Mouse (Mus musculus) cerebellum, adult 9-10 months (tissue): ENCODE data around the gene Fam213a.

ENCODE experiments used
- DNase-seq: peaks from one replicate; pipeline ENCODE4 v3.0.0; 2022

Gene Fam213a

DNA sequence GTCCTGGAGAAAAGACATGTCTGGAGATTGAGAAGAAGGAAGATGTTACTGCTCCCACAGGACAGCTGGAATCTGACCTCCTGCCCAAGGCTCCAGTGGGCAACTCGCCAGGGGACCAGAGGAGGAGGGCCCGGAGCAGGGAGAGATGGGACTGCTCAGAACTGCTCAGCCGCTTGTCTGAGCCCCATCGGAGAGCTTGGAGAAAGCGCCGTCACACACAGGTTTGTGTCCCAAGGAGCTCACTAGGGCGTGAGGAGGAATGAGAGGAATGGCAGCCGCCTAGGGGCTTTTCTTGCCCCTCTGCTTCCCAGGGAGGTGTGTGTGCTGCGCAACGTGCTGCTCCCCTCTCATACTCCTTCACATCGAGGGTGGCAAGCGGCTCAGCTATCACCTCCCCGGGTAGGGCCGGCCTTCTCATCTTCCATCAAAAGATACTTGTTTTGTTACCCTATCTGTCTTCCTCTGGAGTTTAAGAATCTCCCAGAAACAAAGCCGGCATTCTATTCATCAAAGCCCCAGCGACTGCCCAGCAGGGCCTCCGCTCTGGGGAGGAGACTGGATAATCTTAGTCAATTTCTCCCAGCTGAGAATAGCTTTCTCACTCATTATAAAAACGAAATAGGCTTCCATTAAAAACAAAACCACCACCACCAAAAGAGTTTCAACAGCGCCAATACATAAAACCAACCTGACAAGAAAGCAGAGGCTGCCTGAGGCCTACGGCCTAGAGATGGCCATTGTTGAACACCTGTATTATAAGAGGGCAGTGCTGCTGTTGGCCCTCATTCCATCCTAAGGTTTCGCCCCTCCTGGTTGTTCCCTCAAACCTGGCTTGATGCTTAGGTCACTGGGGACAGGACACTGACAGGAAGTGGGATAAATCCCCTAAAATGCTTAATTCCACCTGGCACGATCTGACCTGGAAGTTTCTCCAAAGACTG lies 9.1 kb downstream of the Fam213a start:
- no peak for DNase-seq

DNA sequence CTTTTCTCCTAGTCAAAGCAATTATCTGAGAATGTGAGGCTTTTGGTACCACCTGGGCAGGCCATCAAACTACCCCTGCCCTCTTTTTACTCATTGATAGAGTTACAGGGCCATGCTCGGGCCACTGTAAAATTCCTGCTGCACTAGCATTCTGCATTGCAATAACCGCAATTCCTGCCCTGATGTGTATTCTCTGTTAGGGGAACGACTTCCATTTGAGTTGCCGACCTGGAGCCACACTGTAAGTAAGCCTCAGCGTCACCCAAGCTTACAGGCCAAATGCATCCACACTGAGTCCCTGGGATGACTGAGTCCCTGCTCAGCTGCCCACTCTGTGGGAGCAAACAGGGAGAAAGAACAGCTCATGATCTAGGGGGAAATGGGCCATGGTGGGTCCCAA lies 12.0 kb downstream of the Fam213a start:
- DNase-seq: no peak

DNA sequence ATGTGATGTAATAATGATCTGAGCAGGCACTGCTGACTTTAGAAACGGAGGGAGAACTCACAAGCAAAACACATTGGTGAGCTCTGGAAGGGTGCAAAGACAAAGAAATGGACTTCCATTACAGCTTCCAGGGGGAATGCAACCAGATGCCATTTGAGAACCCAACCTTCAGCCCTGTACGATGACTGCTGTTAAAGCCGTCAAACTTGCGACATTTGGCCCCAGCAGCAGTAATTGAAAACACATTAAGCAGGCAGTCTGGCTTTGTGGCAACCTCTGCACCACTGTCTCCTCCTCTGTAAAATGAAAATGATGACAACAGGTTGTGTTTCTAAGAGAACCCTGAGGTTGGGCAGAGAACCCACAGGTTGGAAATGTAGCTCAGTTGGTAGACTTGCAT lies 12.8 kb downstream of the Fam213a start:
- no peak for DNase-seq

DNA sequence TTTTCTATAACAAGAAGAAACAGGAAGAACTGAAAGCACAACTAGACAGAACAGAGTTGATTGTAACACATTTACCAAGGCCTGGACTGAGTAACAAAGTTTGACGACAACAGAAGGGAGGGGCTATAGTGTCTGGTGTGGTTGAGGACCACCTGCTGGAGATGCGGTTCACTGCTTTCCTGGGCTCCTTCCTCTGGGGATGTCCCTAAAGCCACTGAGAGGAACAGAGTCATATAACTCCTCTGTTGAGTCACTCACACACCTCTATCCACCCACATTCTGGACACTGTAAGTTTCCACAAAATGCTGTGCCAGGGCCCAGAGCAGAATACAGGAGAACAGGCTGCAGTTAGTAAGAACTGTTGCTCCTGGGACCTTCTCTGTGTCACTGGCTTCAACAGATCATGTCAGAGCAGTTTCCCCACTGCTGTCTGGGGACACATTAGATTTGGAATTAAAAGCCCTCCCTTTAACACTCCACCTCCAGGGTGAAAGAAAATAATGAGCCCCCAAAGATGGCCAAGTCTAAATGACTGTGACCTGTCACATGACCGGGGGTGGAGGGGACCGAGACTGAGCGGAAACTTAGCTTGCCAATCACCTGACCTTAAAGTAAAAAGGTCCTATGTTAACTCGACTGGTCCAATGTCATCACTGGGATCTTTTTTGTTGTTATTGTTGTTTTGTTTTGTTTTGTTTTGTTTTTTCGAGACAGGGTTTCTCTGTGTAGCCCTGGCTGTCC lies 13.5 kb downstream of the Fam213a start:
- DNase-seq: no peak

DNA sequence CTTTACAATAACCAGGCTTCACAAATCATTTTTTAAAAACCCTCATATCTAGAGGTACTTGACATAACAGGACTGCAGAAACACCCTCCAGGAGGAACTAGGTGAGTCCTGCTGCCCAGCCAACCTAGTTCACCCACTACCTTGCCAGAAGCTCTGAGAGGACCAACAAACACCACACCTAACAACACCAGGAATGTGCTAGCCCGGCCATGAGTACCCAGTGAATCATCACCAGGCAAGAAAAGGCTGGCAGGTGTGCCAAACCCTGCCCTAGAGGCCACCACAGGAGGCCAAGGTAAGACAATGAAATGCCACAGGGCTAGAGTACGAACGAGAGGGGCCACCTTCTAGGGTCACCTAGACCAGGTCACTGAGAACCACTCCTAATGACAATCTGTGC lies 17.4 kb downstream of the Fam213a start:
- no peak for DNase-seq

DNA sequence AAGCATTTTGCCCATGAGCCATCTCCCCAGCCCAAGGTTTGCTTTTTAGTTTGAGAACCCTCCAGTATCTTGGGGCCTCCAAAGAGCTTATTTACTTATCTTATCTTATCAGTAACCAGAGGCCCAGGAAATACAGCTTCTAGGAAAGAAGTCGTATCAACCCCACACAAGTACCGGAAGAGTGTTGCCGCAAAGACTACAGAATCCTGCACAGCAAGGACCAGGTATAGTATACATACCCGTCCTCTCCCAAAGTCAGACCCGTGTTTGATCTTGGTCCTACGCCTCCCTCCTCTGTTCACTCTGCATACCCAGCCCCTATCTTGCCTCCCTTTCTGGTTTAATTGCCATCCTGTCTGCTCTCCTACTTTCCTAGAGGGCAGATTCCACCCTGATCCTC lies 21.1 kb downstream of the Fam213a start:
- no peak for DNase-seq

DNA sequence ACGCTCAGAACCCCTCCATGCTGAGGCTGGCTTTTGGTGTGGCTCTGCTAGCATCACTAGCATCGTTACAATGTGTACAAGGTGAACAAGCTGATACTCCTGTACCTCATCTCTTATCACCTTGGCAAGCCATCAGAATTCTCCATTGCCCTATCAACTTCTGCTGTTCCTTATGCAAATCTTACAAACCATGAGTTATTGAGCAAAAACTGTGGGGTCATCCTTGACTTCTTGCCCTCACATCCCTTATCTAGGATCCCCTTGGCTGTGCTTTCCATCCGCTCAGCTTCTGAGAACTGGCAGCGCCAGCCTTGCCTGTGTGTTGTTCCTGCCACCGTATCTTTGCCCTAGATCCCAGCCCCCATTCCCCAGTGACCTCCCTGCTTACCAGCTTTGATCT lies 24.8 kb downstream of the Fam213a start:
- no peak for DNase-seq

DNA sequence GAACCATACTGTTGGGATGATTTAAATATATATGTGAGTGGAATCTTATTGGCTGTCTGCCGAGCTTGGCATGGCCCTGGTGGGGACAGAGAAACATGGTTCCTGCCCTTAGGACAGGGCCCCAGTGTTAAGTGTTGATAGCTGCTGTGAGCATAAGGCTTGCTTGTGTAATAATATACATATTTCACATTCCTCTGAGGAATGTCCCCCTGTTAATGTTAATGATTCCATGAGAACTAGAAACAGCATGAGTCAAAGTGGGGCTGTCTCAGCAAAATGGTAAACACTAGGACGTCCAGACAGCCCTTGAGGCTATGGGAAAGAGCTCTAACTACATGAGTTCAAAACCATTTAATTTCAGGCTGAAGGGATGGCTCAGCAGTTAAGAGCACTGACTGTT lies 26.4 kb downstream of the Fam213a start:
- DNase-seq: no peak

DNA sequence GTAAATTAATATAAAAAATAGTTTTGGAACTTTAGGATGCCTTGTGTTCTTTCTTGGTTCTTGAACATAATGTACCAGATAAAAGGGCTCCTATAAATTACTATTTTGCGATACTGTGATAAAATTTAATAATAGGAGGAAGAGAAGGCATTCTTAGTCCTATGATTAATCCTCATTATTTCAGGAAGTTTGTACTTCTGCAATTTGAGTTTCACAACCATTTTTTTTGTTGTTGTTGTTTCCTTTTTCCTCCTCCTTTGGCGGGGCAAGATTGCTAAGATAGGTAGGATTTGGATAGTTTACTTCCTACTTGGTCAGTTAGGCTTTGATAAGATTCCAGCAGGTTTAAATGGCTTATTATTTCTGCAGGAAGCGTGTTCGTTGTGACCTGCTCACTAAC lies 28.0 kb downstream of the Fam213a start:
- no peak for DNase-seq

DNA sequence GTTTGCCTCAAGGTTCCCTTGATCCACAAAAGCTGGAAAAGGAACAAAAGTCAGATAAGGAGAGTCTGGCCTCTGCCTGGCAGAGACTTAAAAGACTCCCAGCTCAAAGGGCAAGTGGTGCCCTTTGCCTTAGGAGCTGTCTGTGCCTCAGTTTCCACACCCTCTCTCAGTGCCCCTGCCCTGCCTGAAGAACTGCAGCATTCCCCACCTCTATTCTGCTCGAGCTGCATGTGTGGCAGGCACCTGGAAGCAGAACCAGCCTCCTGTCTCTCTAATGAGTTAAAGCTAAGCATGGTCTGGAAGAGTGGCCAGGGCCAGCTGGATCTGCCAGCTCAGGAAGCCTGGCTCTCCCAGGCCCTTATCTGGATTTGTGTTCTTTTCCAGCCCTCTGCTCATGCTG lies 33.9 kb downstream of the Fam213a start:
- no peak for DNase-seq

DNA sequence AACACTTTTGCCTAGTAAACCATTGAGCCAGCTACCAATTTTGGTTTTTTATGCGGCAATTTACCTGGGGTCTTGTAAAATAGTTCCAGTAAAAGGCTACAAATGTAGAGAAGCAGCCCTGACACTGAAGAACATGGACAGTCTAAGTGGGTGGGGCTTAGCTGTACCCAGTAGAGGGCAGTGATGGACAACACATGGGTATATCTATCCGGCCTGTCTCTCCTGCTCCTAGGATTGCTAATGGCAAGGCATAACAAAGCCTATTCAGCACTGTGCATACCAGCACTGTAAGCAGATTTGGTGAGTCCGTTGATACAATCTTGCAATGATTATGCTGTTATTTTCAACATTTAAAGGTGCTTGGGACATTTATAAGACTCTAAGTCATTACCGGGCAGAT lies 34.6 kb downstream of the Fam213a start:
- DNase-seq: peak; percentile 48

DNA sequence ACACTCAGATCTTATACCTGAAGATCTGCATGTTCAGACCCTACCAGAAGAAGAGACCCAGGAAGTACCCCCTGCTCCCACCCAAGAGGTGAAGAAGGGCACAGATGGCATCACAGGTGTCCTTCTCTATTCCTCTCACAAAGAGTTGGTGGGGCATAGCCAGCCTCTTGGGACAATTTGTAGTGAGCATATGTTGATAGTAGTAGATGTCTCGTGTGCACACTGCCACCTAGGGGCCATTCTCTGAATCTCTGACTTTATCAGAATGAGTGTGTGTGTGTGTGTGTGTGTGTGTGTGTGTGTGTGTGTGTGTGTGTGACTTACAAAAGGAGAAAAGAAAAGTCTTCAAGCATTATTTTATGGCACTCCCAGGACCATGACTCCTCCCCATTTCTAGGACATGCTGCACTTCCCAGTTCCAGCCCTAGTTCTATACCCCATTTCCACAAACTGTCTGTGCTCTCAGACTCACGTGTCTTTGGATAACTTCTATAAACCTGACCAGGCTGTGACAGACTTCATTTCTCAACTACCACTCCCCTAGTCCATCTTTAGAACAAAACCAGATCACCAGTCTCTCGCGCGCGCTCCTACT lies 38.4 kb downstream of the Fam213a start:
- peak; percentile 81 for DNase-seq

DNA sequence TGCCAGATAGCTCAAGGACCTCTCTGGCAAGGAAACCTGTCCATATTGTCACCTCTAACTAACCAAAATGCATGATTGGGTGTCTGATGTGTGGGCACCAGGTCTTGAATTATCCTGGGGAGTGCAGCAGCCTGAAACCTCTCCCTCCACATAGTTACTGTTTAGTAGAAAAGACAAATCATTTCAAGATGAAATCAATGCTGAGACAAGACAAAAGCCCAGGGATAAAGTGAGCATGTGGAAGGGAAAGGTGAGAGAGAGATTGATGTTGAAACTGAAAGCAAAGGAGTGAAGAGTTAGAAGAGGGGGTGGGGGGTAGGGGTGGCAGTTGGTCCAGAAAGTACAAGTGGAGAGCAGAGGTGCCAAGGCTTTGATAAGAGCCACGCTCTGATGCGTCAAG lies 45.5 kb downstream of the Fam213a start:
- no peak for DNase-seq

DNA sequence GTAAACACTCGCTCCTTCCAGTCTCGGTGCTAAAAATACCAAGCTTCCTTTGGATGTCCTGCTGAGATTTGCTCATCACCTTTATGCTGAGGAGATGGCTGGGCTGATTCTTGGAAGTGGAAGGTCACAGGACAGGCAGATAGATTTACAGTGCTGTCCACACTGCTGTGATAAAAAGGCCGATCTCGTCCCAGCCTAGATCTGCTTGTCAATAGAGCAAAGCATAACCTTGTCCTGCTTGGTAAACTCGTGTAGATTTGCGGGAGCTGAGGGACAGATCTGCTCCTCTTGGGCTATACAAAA lies 46.0 kb downstream of the Fam213a start:
- DNase-seq: no peak

DNA sequence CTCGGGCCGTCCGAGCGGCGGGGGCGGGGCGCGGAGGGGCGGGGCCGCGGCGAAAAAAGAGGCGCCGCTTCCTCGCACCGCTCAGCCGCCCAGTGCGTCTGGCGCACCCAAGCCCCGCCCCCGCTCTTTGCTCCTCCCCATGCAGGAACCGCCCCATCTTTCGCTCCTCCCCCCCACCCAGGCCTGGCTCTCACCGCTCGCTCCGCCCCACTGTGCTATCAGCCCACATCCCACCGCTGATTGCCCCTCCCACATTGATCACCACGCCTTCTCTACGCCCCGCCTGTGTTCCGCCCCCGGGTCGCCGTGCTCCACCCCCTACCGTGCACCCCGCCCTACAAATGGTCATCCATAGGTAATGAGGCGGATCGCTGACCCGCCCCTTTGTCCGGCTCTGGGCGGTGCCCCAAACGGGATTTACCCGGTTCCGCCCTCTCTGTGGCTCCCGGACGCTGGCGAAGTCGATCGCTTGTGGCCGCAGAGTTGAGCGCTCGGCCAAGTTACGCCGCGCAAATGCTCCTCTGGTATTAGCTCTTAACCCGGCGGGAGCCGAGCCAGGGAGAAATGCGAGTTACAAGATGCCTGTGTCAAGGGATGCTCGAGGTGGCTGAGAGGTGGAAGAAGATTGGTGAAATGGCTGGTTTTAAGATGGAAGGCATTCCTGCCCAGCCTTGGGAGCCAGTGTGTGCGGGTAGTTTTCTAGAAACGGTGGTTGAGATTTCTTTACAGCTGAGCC lies 46.6 kb downstream of the Fam213a start:
- peak; percentile 96 for DNase-seq

DNA sequence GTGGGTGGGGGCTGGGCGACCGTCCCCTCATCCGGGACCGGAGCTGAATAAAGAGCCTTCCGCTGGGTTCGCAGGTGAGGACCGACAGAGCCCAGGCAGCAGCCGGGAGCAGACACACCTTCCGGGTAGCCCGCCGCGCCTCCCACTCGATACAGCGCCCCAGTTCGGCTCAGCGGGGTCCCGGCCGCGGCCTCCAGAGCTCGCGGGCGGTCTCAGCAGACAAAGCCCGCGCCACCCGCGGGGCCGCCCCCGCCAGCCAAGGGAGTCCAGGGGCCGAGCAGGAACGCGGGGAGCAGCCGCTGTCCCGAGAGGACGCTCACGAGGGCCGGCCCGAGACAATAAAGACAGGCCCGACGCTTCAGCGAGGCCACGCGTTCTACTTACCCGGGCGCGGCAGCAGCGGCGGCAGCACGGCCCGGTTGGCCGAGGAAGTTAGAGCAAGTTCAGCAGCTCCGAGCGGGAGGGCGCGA lies 47.2 kb downstream of the Fam213a start, which contains the start of gene Tspan14:
Tspan14 (minus strand) TSS at position 416 of the 470 bp plus-strand sequence.
- DNase-seq: no peak

DNA sequence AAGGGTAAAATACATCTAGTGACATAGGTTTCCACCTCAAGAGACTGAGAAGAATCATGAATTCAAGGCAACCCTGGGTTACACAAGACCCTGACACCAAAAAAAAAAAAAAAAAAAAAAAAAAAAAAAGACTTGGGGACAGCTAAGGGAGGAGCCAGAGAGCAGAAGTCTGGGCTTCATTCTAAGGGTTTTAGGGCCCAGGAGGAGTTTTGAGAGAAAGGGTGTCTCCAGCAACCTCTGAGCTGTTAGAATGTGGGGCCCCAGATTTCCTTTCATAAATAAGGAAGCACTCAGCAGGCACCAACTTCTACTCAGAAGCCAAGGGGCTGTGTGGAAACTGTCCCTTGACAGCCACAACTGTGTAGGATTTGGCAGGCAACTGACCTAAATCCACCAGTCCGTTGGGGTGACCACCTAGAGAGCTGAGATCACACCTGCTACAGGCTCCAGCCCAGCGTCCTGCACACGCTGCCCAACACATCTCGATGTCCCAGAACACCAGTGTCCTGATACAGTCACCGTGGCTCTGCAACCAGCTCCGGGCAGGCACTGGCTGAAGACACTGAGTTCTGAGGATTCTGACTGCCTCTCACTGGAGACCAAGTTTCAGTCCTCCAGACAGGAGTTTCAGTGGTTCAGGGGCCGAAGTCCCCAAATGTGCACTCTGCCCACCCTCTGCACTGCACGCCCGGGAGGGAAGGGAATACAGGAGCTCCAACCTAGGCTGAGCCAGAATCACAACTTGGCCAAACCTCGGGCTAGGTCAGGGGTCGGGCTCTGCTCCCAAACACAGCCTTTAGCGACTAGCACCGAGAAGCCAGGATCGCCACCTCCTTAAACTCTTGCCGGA lies 47.9 kb downstream of the Fam213a start:
- DNase-seq: no peak

DNA sequence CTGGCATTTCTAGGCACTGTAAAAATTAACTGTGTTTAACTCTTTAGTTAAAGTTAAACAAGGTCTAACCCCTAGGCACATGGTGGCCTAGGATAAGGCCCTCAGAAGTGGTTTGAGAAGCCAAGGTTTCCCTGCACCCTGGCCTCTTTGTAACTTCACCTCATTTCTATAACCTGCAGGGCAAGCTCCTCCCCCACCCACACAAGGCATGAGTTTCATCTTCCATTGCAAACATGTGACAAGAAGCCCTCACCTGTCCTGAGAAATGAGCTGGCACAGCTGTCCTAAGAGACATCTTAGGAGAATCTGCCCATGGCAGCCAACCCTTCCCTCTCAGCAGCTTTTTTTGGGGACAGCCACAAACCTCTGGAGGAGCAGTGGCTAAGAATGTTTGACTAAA lies 48.7 kb downstream of the Fam213a start:
- DNase-seq: no peak

DNA sequence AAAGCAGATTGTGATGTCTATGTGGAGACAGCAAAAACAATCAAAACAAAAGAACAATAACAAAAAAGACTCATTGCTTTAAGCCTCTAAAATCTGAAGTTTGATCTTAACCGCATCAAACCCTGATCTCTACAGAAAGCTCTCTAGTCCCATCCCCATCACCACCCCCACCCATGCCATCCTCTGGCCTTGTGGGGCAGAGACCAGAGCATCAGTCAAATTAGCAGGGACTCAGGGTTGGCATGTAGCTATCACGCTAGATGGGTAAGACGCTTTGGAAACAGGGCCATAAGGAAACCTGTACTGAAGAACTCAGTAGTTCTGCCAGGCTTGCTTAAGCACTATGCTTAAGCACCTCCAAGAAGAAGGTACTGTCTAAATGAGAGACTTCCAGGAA lies 49.4 kb downstream of the Fam213a start:
- no peak for DNase-seq

DNA sequence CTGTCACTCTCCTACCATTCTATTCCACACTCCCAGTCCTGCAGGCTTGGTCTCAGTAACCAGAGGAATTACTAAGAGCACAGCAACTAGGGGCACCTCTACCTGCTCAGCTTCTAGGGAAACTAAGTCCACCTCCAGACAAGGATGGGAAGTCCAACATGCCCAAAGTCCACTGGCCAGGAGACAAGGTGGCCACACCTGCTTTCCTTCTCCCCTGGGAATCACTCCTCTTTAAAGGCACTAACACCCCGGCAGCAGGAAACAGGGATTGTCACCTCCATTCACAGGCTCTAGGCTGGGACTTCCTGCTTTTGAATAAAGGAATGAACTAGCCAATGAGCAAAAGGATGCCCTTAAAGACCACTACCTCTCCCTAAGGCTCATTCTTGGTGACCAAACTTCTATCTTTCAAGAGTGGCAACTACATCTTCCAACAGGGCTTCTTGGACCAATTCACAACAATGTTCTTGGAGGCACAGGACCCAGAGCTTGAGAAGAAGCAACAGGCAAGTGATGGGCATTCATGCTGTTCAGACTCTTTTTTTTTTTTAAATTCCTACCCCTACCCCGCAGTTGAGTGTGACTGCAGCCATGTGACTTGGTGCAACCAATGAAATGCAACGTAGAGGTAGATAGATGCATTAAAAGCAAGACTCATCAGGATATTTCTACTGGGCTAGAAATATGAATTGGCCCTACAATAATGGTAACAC lies 49.9 kb downstream of the Fam213a start:
- no peak for DNase-seq
